Mouse (Mus musculus): ENCODE data around the gene Fgfr2. TPM values are rescaled to one million over a fixed set of nuclear protein-coding genes. Genes with fewer than 3 reads are reported as not detected.

Fgfr2 gene
- polyA plus RNA-seq, 1 experiment = 0.17 TPM

GRCm38 (mm10) chr7:131778271-131778985, 1344.7 kb downstream of the Fgfr2 start:
- Histone ChIP-seq H3K4me2 (ENCODE audit: low read depth) (no peak overlapping the region), H3K27me3 (ENCODE audit: control insufficient read depth, insufficient read depth, insufficient read length) (peaks cover 16% of the 10 kb centered on the region), H3K79me2 (ENCODE audit: control insufficient read depth, insufficient read depth) (no peaks in the 10 kb centered on the region), H3K36me3 (ENCODE audit: control insufficient read depth, insufficient read depth) (no peaks in the 10 kb centered on the region), H3ac (ENCODE audit: control insufficient read depth, insufficient read length) (no peak overlapping the region), H3K4me3 (no peak overlapping the region)
- TF ChIP-seq TCF12 (IDR thresholded peaks at IDR 0.05; ENCODE audit: insufficient read depth, poor library complexity, severe bottlenecking) (no peak), MYOG (IDR thresholded peaks at IDR 0.05; ENCODE audit: control insufficient read depth in 1 of 3, insufficient read depth in 1 of 3, insufficient read length in 2 of 3, low read depth in 2 of 3) (no peak), MYOD1 (IDR thresholded peaks at IDR 0.05; ENCODE audit: control insufficient read depth in 1 of 3, insufficient read length in 2 of 3, low read depth in 2 of 3) (no peak), MAX (IDR thresholded peaks at IDR 0.05; ENCODE audit: low read depth) (no peak), TCF3 (IDR thresholded peaks at IDR 0.05; ENCODE audit: insufficient read length, low read depth) (no peak), USF1 (IDR thresholded peaks at IDR 0.05; ENCODE audit: low read depth) (no peak), POLR2A (IDR thresholded peaks at IDR 0.05; ENCODE audit: insufficient read length, low read depth) (no peak), POLR2AphosphoS2 (IDR thresholded peaks at IDR 0.05; ENCODE audit: insufficient read length, low read depth) (no peak), E2F4 (IDR thresholded peaks at IDR 0.05; ENCODE audit: insufficient read depth) (no peak), CEBPB (IDR thresholded peaks at IDR 0.05; ENCODE audit: insufficient read depth, poor library complexity, severe bottlenecking) (no peak), SRF (IDR thresholded peaks at IDR 0.05; ENCODE audit: control insufficient read depth, insufficient read length, low read depth) (no peak), REST (IDR thresholded peaks at IDR 0.05; ENCODE audit: insufficient read depth, insufficient read length) (no peak)

GRCm38 (mm10) chr7:131777461-131778270, 1345.5 kb downstream of the Fgfr2 start:
- H3K4me2 ChIP-seq (ENCODE audit: low read depth) = no peak overlapping the region
- H3ac ChIP-seq (ENCODE audit: control insufficient read depth, insufficient read length) = no peak overlapping the region
- TF ChIP-seq MAX (IDR thresholded peaks at IDR 0.05; ENCODE audit: low read depth) (no peak), POLR2AphosphoS2 (IDR thresholded peaks at IDR 0.05; ENCODE audit: insufficient read length, low read depth) (no peak), MYOG (IDR thresholded peaks at IDR 0.05; ENCODE audit: control insufficient read depth in 1 of 3, insufficient read depth in 1 of 3, insufficient read length in 2 of 3, low read depth in 2 of 3) (no peak)
- no peaks in the 10 kb centered on the region for H3K36me3 ChIP-seq (ENCODE audit: control insufficient read depth, insufficient read depth)
- H3K79me2 ChIP-seq (ENCODE audit: control insufficient read depth, insufficient read depth) = no peaks in the 10 kb centered on the region
- H3K4me3 ChIP-seq = no peak overlapping the region
- H3K27me3 ChIP-seq (ENCODE audit: control insufficient read depth, insufficient read depth, insufficient read length) = peaks cover 14% of the 10 kb centered on the region

GRCm38 (mm10) chr7:131776191-131776752, 1346.9 kb downstream of the Fgfr2 start:
- H3K4me3 ChIP-seq = no peak overlapping the region
- TF ChIP-seq MYOD1 (IDR thresholded peaks at IDR 0.05; ENCODE audit: control insufficient read depth in 1 of 3, insufficient read length in 2 of 3, low read depth in 2 of 3) (no peak), REST (IDR thresholded peaks at IDR 0.05; ENCODE audit: insufficient read depth, insufficient read length) (no peak), POLR2A (IDR thresholded peaks at IDR 0.05; ENCODE audit: insufficient read length, low read depth) (no peak), MAX (IDR thresholded peaks at IDR 0.05; ENCODE audit: low read depth) (no peak), E2F4 (IDR thresholded peaks at IDR 0.05; ENCODE audit: insufficient read depth) (no peak), TCF12 (IDR thresholded peaks at IDR 0.05; ENCODE audit: insufficient read depth, poor library complexity, severe bottlenecking) (no peak), MYOG (IDR thresholded peaks at IDR 0.05; ENCODE audit: control insufficient read depth in 1 of 3, insufficient read depth in 1 of 3, insufficient read length in 2 of 3, low read depth in 2 of 3) (no peak), SRF (IDR thresholded peaks at IDR 0.05; ENCODE audit: control insufficient read depth, insufficient read length, low read depth) (no peak), CEBPB (IDR thresholded peaks at IDR 0.05; ENCODE audit: insufficient read depth, poor library complexity, severe bottlenecking) (no peak), POLR2AphosphoS2 (IDR thresholded peaks at IDR 0.05; ENCODE audit: insufficient read length, low read depth) (no peak), TCF3 (IDR thresholded peaks at IDR 0.05; ENCODE audit: insufficient read length, low read depth) (no peak), USF1 (IDR thresholded peaks at IDR 0.05; ENCODE audit: low read depth) (no peak)
- H3K4me2 ChIP-seq (ENCODE audit: low read depth) = no peak overlapping the region
- no peak overlapping the region for H3ac ChIP-seq (ENCODE audit: control insufficient read depth, insufficient read length)
- H3K79me2 ChIP-seq (ENCODE audit: control insufficient read depth, insufficient read depth) = no peaks in the 10 kb centered on the region
- H3K36me3 ChIP-seq (ENCODE audit: control insufficient read depth, insufficient read depth) = no peaks in the 10 kb centered on the region
- peaks cover 9% of the 10 kb centered on the region for H3K27me3 ChIP-seq (ENCODE audit: control insufficient read depth, insufficient read depth, insufficient read length)

GRCm38 (mm10) chr7:131757922-131758321, 1365.2 kb downstream of the Fgfr2 start:
- H3K4me2 ChIP-seq (ENCODE audit: low read depth) = no peak overlapping the region
- TF ChIP-seq MAX (IDR thresholded peaks at IDR 0.05; ENCODE audit: low read depth) (no peak), SRF (IDR thresholded peaks at IDR 0.05; ENCODE audit: control insufficient read depth, insufficient read length, low read depth) (no peak), TCF3 (IDR thresholded peaks at IDR 0.05; ENCODE audit: insufficient read length, low read depth) (no peak), TCF12 (IDR thresholded peaks at IDR 0.05; ENCODE audit: insufficient read depth, poor library complexity, severe bottlenecking) (no peak)
- no peak overlapping the region for H3ac ChIP-seq (ENCODE audit: control insufficient read depth, insufficient read length)
- no peaks in the 10 kb centered on the region for H3K27me3 ChIP-seq (ENCODE audit: control insufficient read depth, insufficient read depth, insufficient read length)
- no peaks in the 10 kb centered on the region for H3K36me3 ChIP-seq (ENCODE audit: control insufficient read depth, insufficient read depth)
- H3K79me2 ChIP-seq (ENCODE audit: control insufficient read depth, insufficient read depth) = no peaks in the 10 kb centered on the region
- no peak overlapping the region for H3K4me3 ChIP-seq
